Mouse (Mus musculus) embryonic facial prominence, embryonic 14.5 days (tissue): ENCODE data around the gene Abcc10. TPM values are rescaled to one million over a fixed set of nuclear protein-coding genes. Genes with fewer than 3 reads are reported as not detected.

Experiments used
- ATAC-seq: fragments of 200-750 bp; cut with Nextera tagmentation; 2 replicates; pipeline ENCODE4 v1.8.0; 2017; ENCODE audit warnings: low read depth, moderate number of reproducible peaks, moderate TSS enrichment
- DNase-seq: peaks from one replicate; pipeline ENCODE4 v3.0.0-alpha.2; 2015; ENCODE audit warnings: low spot score
- H3K27ac ChIP-seq: fragments of 300-500 bp; sonication (generic); replicated peaks from 2 replicates; pipeline ENCODE4 v1.5.1; 2014; ENCODE audit warnings: low read depth, mild to moderate bottlenecking, low read length, moderate library complexity
- H3K27me3 ChIP-seq: fragments of 300-500 bp; sonication (generic); replicated peaks from 2 replicates; pipeline ENCODE4 v1.6.1; 2014; ENCODE audit warnings: low read length; ENCODE audit not compliant: control insufficient read depth, insufficient read depth
- H3K36me3 ChIP-seq: fragments of 300-500 bp; sonication (generic); 2 replicates; pipeline ENCODE4 v1.6.1; 2014; ENCODE audit warnings: low read length, mixed read lengths; ENCODE audit not compliant: control insufficient read depth, insufficient read depth
- H3K4me1 ChIP-seq: fragments of 300-500 bp; sonication (generic); 2 replicates; pipeline ENCODE4 v1.6.1; 2014; ENCODE audit warnings: antibody characterized with exemption, low read length; ENCODE audit not compliant: control insufficient read depth, insufficient read depth
- H3K4me2 ChIP-seq: fragments of 300-500 bp; sonication (generic); 2 replicates; pipeline ENCODE4 v1.6.1; 2014; ENCODE audit warnings: low read depth, mild to moderate bottlenecking, low read length, moderate library complexity, mixed read lengths
- H3K4me3 ChIP-seq: fragments of 300-500 bp; sonication (generic); 2 replicates; pipeline ENCODE4 v1.5.1; 2014; ENCODE audit warnings: low read depth, mild to moderate bottlenecking, low read length
- H3K9ac ChIP-seq: fragments of 300-500 bp; sonication (generic); 2 replicates; pipeline ENCODE4 v1.6.1; 2014; ENCODE audit warnings: low read depth, mild to moderate bottlenecking, low read length, moderate library complexity, mixed read lengths
- H3K9me3 ChIP-seq: fragments of 300-500 bp; sonication (generic); 2 replicates; pipeline ENCODE4 v1.6.1; 2016; ENCODE audit warnings: low read length; ENCODE audit not compliant: control insufficient read depth
- WGBS: fragments of 180-500 bp; shearing (Covaris S2); extraction: QIAGEN DNeasy Blood & Tissue Kit; methylation state at CpG from one replicate; pipeline ENCODE4 v1.1.7; 2014; 5-methylcytosine and 5-hydroxymethylcytosine counted together
- polyA plus RNA-seq: library from polyadenylated mRNA; unstranded; fragments of >200 nt; fragmentation: Nextera tagmentation; extraction: Ambion mirVana; gene quantifications from 2 replicates; pipeline ENCODE4 v1.2.1, GENCODE M21; 2014

Abcc10 gene
- polyA plus RNA-seq, 1 experiment from 2014 or later, result 5.5 TPM

- Histone ChIP-seq H3K27ac (no peak overlapping the region; the same call in 1 of the 2 replicates), H3K4me3 (peak overlapping the region; percentile 63), H3K36me3 (no peaks in the 10 kb centered on the region), H3K9me3 (no peaks in the 10 kb centered on the region), H3K27me3 (peaks cover 40% of the 10 kb centered on the region), H3K9ac (peak overlapping the region; percentile 67), H3K4me1 (0 out of 2 replicates have a peak, but pooled peaks cover 2% of the 10 kb centered on the region), H3K4me2 (peak overlapping the region; percentile 100)
- DNase-seq (peak; percentile 88), ATAC-seq (peak; percentile 88)
- WGBS, result under 1% methylated on average over 30 of the region's 48 CpGs
Observed at GRCm38 (mm10) chr17:46298220-46298913, 29.8 kb downstream of the Abcc10 start.

DNA sequence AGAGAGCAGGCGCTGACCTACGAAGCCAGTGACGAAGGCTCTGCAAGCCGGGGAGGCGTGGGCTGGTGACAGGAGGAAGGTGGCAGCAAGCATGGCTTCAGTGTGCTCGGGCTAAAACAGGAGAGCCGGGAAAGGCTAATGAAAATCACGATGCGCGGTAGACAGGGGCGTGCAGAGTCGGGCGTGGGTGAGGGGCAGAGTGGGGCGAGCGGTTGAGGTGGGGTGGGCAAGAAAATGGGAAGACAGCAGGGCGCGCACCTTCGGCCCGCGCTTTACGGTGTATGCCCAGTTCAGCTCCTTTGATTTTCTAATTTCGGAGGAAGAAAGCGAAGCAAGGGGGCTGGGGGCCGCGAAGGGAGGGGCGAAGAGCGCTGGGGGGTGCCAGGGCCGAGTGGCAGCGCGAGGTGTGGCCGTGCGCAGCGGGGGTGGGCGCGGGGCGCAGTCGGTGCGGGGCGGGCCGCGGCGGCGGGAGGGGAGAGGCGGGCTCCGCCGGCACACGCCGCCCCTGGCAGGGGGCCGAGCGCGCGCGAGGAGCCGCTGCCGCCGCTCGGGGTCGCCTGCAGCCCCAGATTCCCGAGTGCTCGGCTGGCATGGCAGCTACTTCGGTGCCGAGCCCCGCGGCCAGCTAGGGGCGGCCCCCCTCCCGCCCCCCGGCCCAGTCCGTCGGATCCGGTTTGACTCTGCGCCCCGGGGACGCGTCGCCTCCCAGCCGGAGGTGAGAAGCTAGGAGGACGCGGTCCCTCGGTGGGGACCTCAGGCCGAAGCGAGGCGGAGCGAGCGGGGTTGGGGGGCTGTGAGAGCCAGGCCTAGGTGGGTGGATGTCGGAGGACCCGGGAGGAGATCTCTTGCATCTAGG is 30.6 kb downstream of the Abcc10 start, which contains the start of gene Dlk2:
Dlk2 (plus strand) TSS at position 58 of the 856 bp plus-strand sequence.
- H3K4me2 ChIP-seq, result peak within 1 kb of the TSS; percentile 100
- no peak within 1 kb of the TSS; the same call in 1 of the 2 replicates for H3K27ac ChIP-seq
- H3K4me3 ChIP-seq, result peak within 1 kb of the TSS; percentile 63
- H3K9ac ChIP-seq, result peak within 1 kb of the TSS; percentile 67
- H3K27me3 ChIP-seq, result peaks cover 40% of the 10 kb centered on the region
- DNase-seq (no peak), ATAC-seq (peak; percentile 23; the same call in 1 of the 2 replicates)
- under 1% methylated on average over 32 of the region's 86 CpGs for WGBS
- H3K9me3 ChIP-seq, result no peaks in the 10 kb centered on the region
- 0 out of 2 replicates have a peak, but pooled peaks cover 2% of the 10 kb centered on the region for H3K4me1 ChIP-seq
- no peaks in the 10 kb centered on the region for H3K36me3 ChIP-seq

GRCm38 (mm10) chr17:46297028-46297363 is 31.2 kb downstream of the Abcc10 start:
- DNase-seq (no peak), ATAC-seq (no peak)
- peak overlapping the region; percentile 67; the same call in 1 of the 2 replicates for H3K9ac ChIP-seq
- H3K27me3 ChIP-seq, result peaks cover 40% of the 10 kb centered on the region
- peak overlapping the region; percentile 100 for H3K4me2 ChIP-seq
- H3K27ac ChIP-seq, result no peak overlapping the region
- WGBS, result 11% methylated on average over 6 of the region's 6 CpGs
- H3K9me3 ChIP-seq, result no peaks in the 10 kb centered on the region
- H3K4me3 ChIP-seq, result peak overlapping the region; percentile 63
- no peaks in the 10 kb centered on the region for H3K36me3 ChIP-seq
- H3K4me1 ChIP-seq, result 0 out of 2 replicates have a peak, but pooled peaks cover 2% of the 10 kb centered on the region

GRCm38 (mm10) chr17:46296601-46297000 is 31.6 kb downstream of the Abcc10 start:
- ATAC-seq, result no peak
- no peak overlapping the region for H3K4me2 ChIP-seq

DNA sequence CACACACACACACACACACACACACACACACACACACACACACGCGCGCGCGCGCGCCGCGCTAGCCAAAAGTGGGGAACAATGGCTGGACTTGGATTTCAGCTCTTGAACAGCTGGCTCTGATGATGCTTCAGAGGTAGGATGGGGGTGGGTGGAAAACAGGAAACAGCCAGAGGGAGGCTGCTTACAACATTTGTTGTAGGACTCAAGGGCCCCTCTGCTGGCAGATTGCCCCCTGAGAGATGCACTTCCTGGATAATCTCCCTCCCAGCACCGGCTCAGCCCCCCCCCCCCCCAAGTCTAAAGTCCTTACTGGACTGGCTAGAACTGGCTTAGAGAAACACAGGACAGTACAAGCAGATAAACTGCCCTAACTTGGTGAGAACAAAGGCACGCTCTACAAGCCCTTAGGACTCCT is 40.5 kb downstream of the Abcc10 start:
- peak; percentile 65 for ATAC-seq
- peak; percentile 94 for DNase-seq
- H3K9me3 ChIP-seq, result no peaks in the 10 kb centered on the region
- H3K4me3 ChIP-seq, result no peak overlapping the region
- no peaks in the 10 kb centered on the region for H3K36me3 ChIP-seq
- peaks cover 15% of the 10 kb centered on the region for H3K4me1 ChIP-seq
- H3K4me2 ChIP-seq, result peak overlapping the region; percentile 28
- peak overlapping the region; percentile 30; the same call in 1 of the 2 replicates for H3K9ac ChIP-seq
- no peaks in the 10 kb centered on the region for H3K27me3 ChIP-seq
- peak overlapping the region; percentile 75 for H3K27ac ChIP-seq
- WGBS, result 29% methylated on average over 10 of the region's 11 CpGs

More at GRCm38 (mm10) chr17:46296601-46297000, 31.6 kb downstream of the Abcc10 start:
- H3K4me3 ChIP-seq, result no peak overlapping the region
- peaks cover 40% of the 10 kb centered on the region for H3K27me3 ChIP-seq
- H3K27ac ChIP-seq, result no peak overlapping the region
- H3K9me3 ChIP-seq, result no peaks in the 10 kb centered on the region
- DNase-seq, result no peak
- no peak overlapping the region for H3K9ac ChIP-seq
- H3K36me3 ChIP-seq, result no peaks in the 10 kb centered on the region
- 47% methylated on average over 6 of the region's 6 CpGs for WGBS
- H3K4me1 ChIP-seq, result 0 out of 2 replicates have a peak, but pooled peaks cover 2% of the 10 kb centered on the region

- no peak overlapping the region for H3K9ac ChIP-seq
- no peak overlapping the region for H3K4me3 ChIP-seq
- H3K36me3 ChIP-seq, result peaks cover 5% of the 10 kb centered on the region
- WGBS, result 61% methylated on average over 6 of the region's 6 CpGs
- no peaks in the 10 kb centered on the region for H3K27me3 ChIP-seq
- no peak for ATAC-seq
- DNase-seq, result no peak
- H3K9me3 ChIP-seq, result no peaks in the 10 kb centered on the region
- no peak overlapping the region for H3K27ac ChIP-seq
- peaks cover 30% of the 10 kb centered on the region for H3K4me1 ChIP-seq
- H3K4me2 ChIP-seq, result no peak overlapping the region
Observed at GRCm38 (mm10) chr17:46285407-46285806, 42.7 kb downstream of the Abcc10 start.

- no peak overlapping the region for H3K9ac ChIP-seq
- H3K27me3 ChIP-seq, result no peaks in the 10 kb centered on the region
- H3K4me2 ChIP-seq, result no peak overlapping the region
- no peaks in the 10 kb centered on the region for H3K9me3 ChIP-seq
- ATAC-seq (no peak), DNase-seq (no peak)
- WGBS, result 53% methylated on average over 6 of the region's 7 CpGs
- H3K36me3 ChIP-seq, result peaks cover 13% of the 10 kb centered on the region
- H3K27ac ChIP-seq, result no peak overlapping the region
- H3K4me1 ChIP-seq, result peaks cover 30% of the 10 kb centered on the region
- H3K4me3 ChIP-seq, result no peak overlapping the region
Observed at GRCm38 (mm10) chr17:46284653-46285052, 43.5 kb downstream of the Abcc10 start.

- H3K9ac ChIP-seq, result no peak overlapping the region
- no peak for DNase-seq
- peaks cover 30% of the 10 kb centered on the region for H3K4me1 ChIP-seq
- H3K27ac ChIP-seq, result no peak overlapping the region
- H3K4me3 ChIP-seq, result no peak overlapping the region
- WGBS, result 85% methylated on average over 8 of the region's 8 CpGs
- no peaks in the 10 kb centered on the region for H3K9me3 ChIP-seq
- no peaks in the 10 kb centered on the region for H3K27me3 ChIP-seq
- H3K36me3 ChIP-seq, result peaks cover 19% of the 10 kb centered on the region
- ATAC-seq, result no peak
- no peak overlapping the region for H3K4me2 ChIP-seq
Observed at GRCm38 (mm10) chr17:46283911-46284310, 44.2 kb downstream of the Abcc10 start.
